Mouse (Mus musculus): ENCODE results near the gene Rgs6. TPM values are rescaled to one million over a fixed set of nuclear protein-coding genes. Genes with fewer than 3 reads are reported as not detected.

The Rgs6 gene
- 0.69 and 0.92 TPM in 2 replicates for polyA plus RNA-seq (2014; fragmentation: Nextera tagmentation; extraction: Ambion mirVana)

DNA sequence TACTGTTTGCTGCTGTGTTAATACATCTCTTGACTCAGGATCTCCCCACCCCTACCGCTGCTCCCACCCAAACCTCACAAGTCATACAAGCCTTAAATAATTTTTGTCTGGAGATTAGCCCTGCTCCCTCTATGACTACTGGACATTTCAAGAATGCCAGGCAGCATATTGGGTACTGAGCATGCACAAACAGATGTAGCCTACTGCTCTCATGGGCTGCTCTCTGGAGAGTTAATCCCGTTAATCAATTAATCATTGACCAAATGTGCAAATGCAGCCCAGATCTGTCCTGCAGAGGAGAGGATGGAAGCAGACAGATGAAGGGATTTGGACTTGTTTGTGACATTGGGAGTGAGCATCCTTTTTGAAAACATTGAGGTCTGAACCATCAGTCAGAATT is at the start of gene Rgs6:
Gene Rgs6 (plus strand): TSS at position 276 of the 400 bp plus-strand sequence.
- no peak for ATAC-seq (ENCODE audit: low FRiP score, low TSS enrichment)
- Histone ChIP-seq H3K9me3 (ENCODE audit: control insufficient read depth, low read length) (no peaks in the 10 kb centered on the region), H3K4me1 (ENCODE audit: control insufficient read depth, insufficient read depth, low read length) (peaks cover 14% of the 10 kb centered on the region), H3K36me3 (ENCODE audit: control insufficient read depth, insufficient read depth, low read length) (no peaks in the 10 kb centered on the region), H3K27ac (ENCODE audit: low read depth, low read length) (no peak within 1 kb of the TSS), H3K4me3 (ENCODE audit: low read length) (no peak within 1 kb of the TSS), H3K4me2 (replicated peaks; ENCODE audit: low read depth, low read length) (no peak within 1 kb of the TSS), H3K9ac (ENCODE audit: low read depth, low read length) (no peak within 1 kb of the TSS), H3K27me3 (ENCODE audit: control insufficient read depth, insufficient read depth, low read length) (no peaks in the 10 kb centered on the region)
- WGBS = 84% methylated on average over 2 of the region's 2 CpGs

DNA sequence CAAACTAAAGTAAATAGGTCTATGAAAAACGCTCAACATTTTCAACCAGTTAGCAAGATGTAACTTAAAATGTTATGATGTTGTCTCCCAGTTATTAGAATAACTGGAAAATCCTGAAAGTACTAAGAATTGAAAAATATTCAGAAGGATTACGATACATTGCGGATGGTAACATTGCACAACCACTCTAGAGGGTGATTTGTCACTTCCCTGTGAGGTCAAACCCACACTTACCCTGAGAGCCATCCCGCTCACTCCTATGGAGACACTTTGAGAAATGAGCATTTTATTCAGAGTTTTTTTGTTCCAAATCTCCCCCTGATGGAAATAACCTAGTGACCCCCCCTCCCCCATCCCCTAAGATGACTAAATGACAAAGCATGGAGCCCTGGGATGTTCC is 41.0 kb upstream of the Rgs6 start:
- no peak for ATAC-seq (ENCODE audit: low FRiP score, low TSS enrichment)
- H3K9ac ChIP-seq (ENCODE audit: low read depth, low read length) = no peak overlapping the region
- no peaks in the 10 kb centered on the region for H3K27me3 ChIP-seq (ENCODE audit: control insufficient read depth, insufficient read depth, low read length)
- no peak overlapping the region for H3K4me3 ChIP-seq (ENCODE audit: low read length)
- no peak overlapping the region for H3K27ac ChIP-seq (ENCODE audit: low read depth, low read length)
- H3K4me1 ChIP-seq (ENCODE audit: control insufficient read depth, insufficient read depth, low read length) = no peaks in the 10 kb centered on the region
- 0 out of 2 replicates have a peak, but pooled peaks cover 4% of the 10 kb centered on the region for H3K9me3 ChIP-seq (ENCODE audit: control insufficient read depth, low read length)
- H3K4me2 ChIP-seq (replicated peaks; ENCODE audit: low read depth, low read length) = no peak overlapping the region
- WGBS = 93% methylated on average over 4 of the region's 4 CpGs
- H3K36me3 ChIP-seq (ENCODE audit: control insufficient read depth, insufficient read depth, low read length) = no peaks in the 10 kb centered on the region

- Histone ChIP-seq H3K36me3 (ENCODE audit: control insufficient read depth, insufficient read depth, low read length) (no peaks in the 10 kb centered on the region), H3K4me3 (ENCODE audit: low read length) (no peak overlapping the region), H3K4me1 (ENCODE audit: control insufficient read depth, insufficient read depth, low read length) (no peaks in the 10 kb centered on the region), H3K9me3 (ENCODE audit: control insufficient read depth, low read length) (0 out of 2 replicates have a peak, but pooled peaks cover 4% of the 10 kb centered on the region), H3K9ac (ENCODE audit: low read depth, low read length) (no peak overlapping the region), H3K27me3 (ENCODE audit: control insufficient read depth, insufficient read depth, low read length) (no peaks in the 10 kb centered on the region), H3K27ac (ENCODE audit: low read depth, low read length) (no peak overlapping the region), H3K4me2 (replicated peaks; ENCODE audit: low read depth, low read length) (no peak overlapping the region)
- ATAC-seq (ENCODE audit: low FRiP score, low TSS enrichment) = no peak
- WGBS = 81% methylated on average over 6 of the region's 6 CpGs
These were observed 38.9 kb upstream of the Rgs6 start for GRCm38 (mm10) chr12:82549228-82549627.

- no peak overlapping the region for H3K27ac ChIP-seq (ENCODE audit: low read depth, low read length)
- H3K4me3 ChIP-seq (ENCODE audit: low read length) = no peak overlapping the region
- H3K9ac ChIP-seq (ENCODE audit: low read depth, low read length) = no peak overlapping the region
- no peaks in the 10 kb centered on the region for H3K27me3 ChIP-seq (ENCODE audit: control insufficient read depth, insufficient read depth, low read length)
- 0 out of 2 replicates have a peak, but pooled peaks cover 4% of the 10 kb centered on the region for H3K9me3 ChIP-seq (ENCODE audit: control insufficient read depth, low read length)
- H3K36me3 ChIP-seq (ENCODE audit: control insufficient read depth, insufficient read depth, low read length) = no peaks in the 10 kb centered on the region
- WGBS = 87% methylated on average over 7 of the region's 7 CpGs
- ATAC-seq (ENCODE audit: low FRiP score, low TSS enrichment) = no peak
- no peak overlapping the region for H3K4me2 ChIP-seq (replicated peaks; ENCODE audit: low read depth, low read length)
- no peaks in the 10 kb centered on the region for H3K4me1 ChIP-seq (ENCODE audit: control insufficient read depth, insufficient read depth, low read length)
These were observed 38.0 kb upstream of the Rgs6 start for GRCm38 (mm10) chr12:82550076-82550475.

DNA sequence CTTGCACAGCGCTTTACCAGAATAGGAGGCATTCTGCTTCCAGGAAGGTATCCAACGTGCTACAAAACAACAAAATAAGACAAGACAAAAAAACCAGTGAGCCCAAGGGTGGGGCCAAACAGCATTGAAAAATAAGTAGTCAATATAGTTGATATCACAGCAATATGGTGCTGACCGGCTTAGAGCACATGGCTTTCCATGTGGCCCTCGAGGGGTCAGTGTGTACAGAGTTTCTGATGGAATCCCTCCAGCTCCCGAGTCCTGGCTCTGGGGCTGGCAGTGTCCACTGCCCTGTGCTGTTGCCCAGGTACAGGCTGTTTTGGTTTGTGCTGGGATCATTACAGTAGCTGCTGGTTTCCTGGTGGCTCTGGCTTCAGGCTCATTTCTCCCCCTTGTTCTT is 35.7 kb upstream of the Rgs6 start:
- Histone ChIP-seq H3K9me3 (ENCODE audit: control insufficient read depth, low read length) (0 out of 2 replicates have a peak, but pooled peaks cover 4% of the 10 kb centered on the region), H3K9ac (ENCODE audit: low read depth, low read length) (no peak overlapping the region), H3K27me3 (ENCODE audit: control insufficient read depth, insufficient read depth, low read length) (no peaks in the 10 kb centered on the region), H3K4me2 (replicated peaks; ENCODE audit: low read depth, low read length) (no peak overlapping the region), H3K27ac (ENCODE audit: low read depth, low read length) (no peak overlapping the region), H3K4me1 (ENCODE audit: control insufficient read depth, insufficient read depth, low read length) (no peaks in the 10 kb centered on the region), H3K36me3 (ENCODE audit: control insufficient read depth, insufficient read depth, low read length) (no peaks in the 10 kb centered on the region), H3K4me3 (ENCODE audit: low read length) (no peak overlapping the region)
- 89% methylated on average over 5 of the region's 5 CpGs for WGBS
- ATAC-seq (ENCODE audit: low FRiP score, low TSS enrichment) = no peak

DNA sequence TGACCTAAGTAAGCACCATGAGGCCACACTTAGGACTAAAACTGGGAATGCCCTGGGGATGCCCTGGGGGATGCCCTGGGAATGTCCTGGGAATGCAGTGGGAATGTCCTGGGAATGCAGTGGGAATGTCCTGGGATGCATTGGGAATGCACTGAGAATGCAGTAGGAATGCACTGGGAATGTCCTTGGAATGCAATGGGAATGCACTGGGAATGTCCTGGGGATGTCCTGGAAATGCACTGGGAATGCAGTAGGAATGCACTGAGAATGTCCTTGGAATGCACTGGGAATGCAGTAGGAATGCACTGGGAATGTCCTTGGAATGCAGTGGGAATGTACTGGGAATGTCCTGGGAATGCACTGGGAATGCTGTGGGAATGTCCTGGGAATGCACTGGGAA is 25.2 kb upstream of the Rgs6 start:
- H3K4me3 ChIP-seq (ENCODE audit: low read length) = no peak overlapping the region
- no peaks in the 10 kb centered on the region for H3K9me3 ChIP-seq (ENCODE audit: control insufficient read depth, low read length)
- no peak overlapping the region for H3K9ac ChIP-seq (ENCODE audit: low read depth, low read length)
- H3K4me2 ChIP-seq (replicated peaks; ENCODE audit: low read depth, low read length) = no peak overlapping the region
- H3K4me1 ChIP-seq (ENCODE audit: control insufficient read depth, insufficient read depth, low read length) = no peaks in the 10 kb centered on the region
- H3K27me3 ChIP-seq (ENCODE audit: control insufficient read depth, insufficient read depth, low read length) = no peaks in the 10 kb centered on the region
- no peak overlapping the region for H3K27ac ChIP-seq (ENCODE audit: low read depth, low read length)
- no peaks in the 10 kb centered on the region for H3K36me3 ChIP-seq (ENCODE audit: control insufficient read depth, insufficient read depth, low read length)
- ATAC-seq (ENCODE audit: low FRiP score, low TSS enrichment) = no peak

DNA sequence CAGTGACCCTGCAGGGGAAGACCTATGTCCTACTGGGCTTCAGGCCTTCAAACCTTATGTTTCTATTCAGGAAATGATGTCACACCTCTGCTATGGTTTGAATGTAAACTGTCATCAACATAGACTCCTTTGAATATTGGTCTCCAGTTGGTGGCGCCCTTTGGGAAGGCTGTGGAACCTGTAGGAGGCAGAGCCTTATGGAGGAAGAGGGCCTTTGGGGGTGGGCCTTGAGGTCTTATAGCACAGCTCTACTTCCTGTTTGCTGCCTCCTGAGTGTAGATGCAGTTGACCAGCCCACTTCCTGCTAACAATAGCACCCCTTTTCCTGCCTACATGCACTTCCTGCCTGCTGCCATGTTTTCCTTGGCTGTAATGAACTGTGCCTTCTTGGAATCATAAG is 19.7 kb upstream of the Rgs6 start:
- no peak overlapping the region for H3K27ac ChIP-seq (ENCODE audit: low read depth, low read length)
- no peak overlapping the region for H3K4me2 ChIP-seq (replicated peaks; ENCODE audit: low read depth, low read length)
- no peaks in the 10 kb centered on the region for H3K4me1 ChIP-seq (ENCODE audit: control insufficient read depth, insufficient read depth, low read length)
- H3K27me3 ChIP-seq (ENCODE audit: control insufficient read depth, insufficient read depth, low read length) = no peaks in the 10 kb centered on the region
- no peak overlapping the region for H3K9ac ChIP-seq (ENCODE audit: low read depth, low read length)
- WGBS = 100% methylated on average over 1 of the region's 1 CpGs
- no peaks in the 10 kb centered on the region for H3K36me3 ChIP-seq (ENCODE audit: control insufficient read depth, insufficient read depth, low read length)
- no peaks in the 10 kb centered on the region for H3K9me3 ChIP-seq (ENCODE audit: control insufficient read depth, low read length)
- no peak for ATAC-seq (ENCODE audit: low FRiP score, low TSS enrichment)
- H3K4me3 ChIP-seq (ENCODE audit: low read length) = no peak overlapping the region

GRCm38 (mm10) chr12:82572706-82573105 is 15.4 kb upstream of the Rgs6 start:
- H3K27me3 ChIP-seq (ENCODE audit: control insufficient read depth, insufficient read depth, low read length) = no peaks in the 10 kb centered on the region
- ATAC-seq (ENCODE audit: low FRiP score, low TSS enrichment) = no peak
- WGBS = 72% methylated on average over 1 of the region's 1 CpGs
- H3K36me3 ChIP-seq (ENCODE audit: control insufficient read depth, insufficient read depth, low read length) = no peaks in the 10 kb centered on the region
- H3K9ac ChIP-seq (ENCODE audit: low read depth, low read length) = no peak overlapping the region
- H3K4me2 ChIP-seq (replicated peaks; ENCODE audit: low read depth, low read length) = no peak overlapping the region
- no peaks in the 10 kb centered on the region for H3K4me1 ChIP-seq (ENCODE audit: control insufficient read depth, insufficient read depth, low read length)
- no peaks in the 10 kb centered on the region for H3K9me3 ChIP-seq (ENCODE audit: control insufficient read depth, low read length)
- H3K27ac ChIP-seq (ENCODE audit: low read depth, low read length) = no peak overlapping the region
- H3K4me3 ChIP-seq (ENCODE audit: low read length) = no peak overlapping the region

DNA sequence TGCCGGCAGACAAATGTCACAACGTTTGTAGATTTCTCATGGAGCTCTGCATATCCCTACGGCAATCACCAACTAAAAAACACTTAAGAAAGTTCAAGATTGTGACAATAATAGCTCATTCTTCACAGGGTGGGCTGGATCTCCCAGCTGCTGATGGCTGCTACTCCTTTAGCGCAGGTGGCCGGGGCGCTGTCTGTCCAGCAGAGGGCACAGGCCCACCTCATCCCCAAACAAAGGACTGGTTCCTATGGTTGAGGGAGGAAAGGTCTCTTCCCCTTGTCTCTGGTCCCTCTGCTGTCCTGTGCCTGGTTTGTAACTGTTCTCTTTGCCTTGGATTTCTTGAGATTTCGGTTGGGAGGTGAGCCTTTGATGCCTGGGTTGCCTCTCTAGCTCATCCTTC is 1.5 kb upstream of the Rgs6 start:
- WGBS = 32% methylated on average over 7 of the region's 7 CpGs
- no peak; the same call in 1 of the 2 replicates for ATAC-seq (ENCODE audit: low FRiP score, low TSS enrichment)
- Histone ChIP-seq H3K4me3 (ENCODE audit: low read length) (no peak overlapping the region), H3K36me3 (ENCODE audit: control insufficient read depth, insufficient read depth, low read length) (no peaks in the 10 kb centered on the region), H3K27me3 (ENCODE audit: control insufficient read depth, insufficient read depth, low read length) (no peaks in the 10 kb centered on the region), H3K4me1 (ENCODE audit: control insufficient read depth, insufficient read depth, low read length) (peaks cover 14% of the 10 kb centered on the region), H3K9ac (ENCODE audit: low read depth, low read length) (no peak overlapping the region), H3K4me2 (replicated peaks; ENCODE audit: low read depth, low read length) (no peak overlapping the region), H3K9me3 (ENCODE audit: control insufficient read depth, low read length) (no peaks in the 10 kb centered on the region), H3K27ac (ENCODE audit: low read depth, low read length) (no peak overlapping the region)

Measured in kidney, embryonic 14.5 days (tissue).